Mouse (Mus musculus) megakaryocyte, embryonic 14.5 days (primary cell): ENCODE results near the gene Gm20388. TPM values are rescaled to one million over a fixed set of nuclear protein-coding genes. Genes with fewer than 3 reads are reported as not detected.
"Not testable (repeated sequence)": the region's sequence is repeated elsewhere in the genome, so short reads cannot be mapped to it uniquely, and the experiment has no call there.

ENCODE experiments used
- H3K27me3 ChIP-seq: replicated peaks from 2 replicates; pipeline ENCODE3; 2012; ENCODE audit warnings: inconsistent platforms
- H3K36me3 ChIP-seq: replicated peaks from 2 replicates; pipeline ENCODE3; 2012; ENCODE audit warnings: low read length, inconsistent platforms, mixed read lengths
- H3K4me1 ChIP-seq: 2 replicates; pipeline ENCODE4 v1.6.1; 2012; ENCODE audit warnings: inconsistent platforms
- H3K4me3 ChIP-seq: replicated peaks from 2 replicates; pipeline ENCODE3; 2012; ENCODE audit warnings: moderate library complexity, mild to moderate bottlenecking, inconsistent platforms
- H3K9me3 ChIP-seq: 2 replicates; pipeline ENCODE4 v1.6.1; 2012; ENCODE audit warnings: inconsistent platforms
- FLI1 ChIP-seq: IDR thresholded peaks from 2 replicates; pipeline ENCODE4 v1.6.1; 2012; ENCODE audit warnings: low read length, inconsistent platforms, mixed read lengths
- GATA1 ChIP-seq: IDR thresholded peaks from 3 replicates; pipeline ENCODE4 v1.6.1; 2012; ENCODE audit warnings: mixed read lengths, low read length, inconsistent platforms, borderline replicate concordance
- polyA plus RNA-seq: library from polyadenylated mRNA; stranded (reverse); fragments of >175 nt; gene quantifications from 2 replicates; pipeline ENCODE4 v1.2.3, GENCODE M21; 2012; ENCODE audit warnings: low replicate concordance; ENCODE audit not compliant: insufficient read depth

Gene Gm20388
- polyA plus RNA-seq, 1 experiment: 111 TPM

DNA sequence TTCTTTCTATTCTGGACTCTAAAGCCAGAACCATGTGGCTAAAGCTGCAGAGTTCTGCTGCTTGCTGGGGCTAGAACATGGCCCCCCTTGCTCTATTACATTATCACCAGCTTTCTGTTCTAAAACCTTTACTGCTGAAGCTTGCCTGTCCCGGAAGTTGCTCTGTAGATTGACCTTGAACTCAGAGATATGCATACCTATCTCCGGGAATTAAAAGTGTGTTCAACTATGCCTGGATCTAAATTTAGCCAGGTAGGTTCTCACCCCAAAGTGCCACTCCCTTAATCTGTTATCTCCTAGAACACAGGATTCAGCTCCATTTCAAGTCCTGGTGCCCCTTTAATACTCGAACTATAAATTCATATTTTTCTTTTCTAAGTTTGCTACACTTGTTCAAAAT is 4100.9 kb downstream of the Gm20388 start:
- peaks cover 42% of the 10 kb centered on the region for H3K4me1 ChIP-seq

DNA sequence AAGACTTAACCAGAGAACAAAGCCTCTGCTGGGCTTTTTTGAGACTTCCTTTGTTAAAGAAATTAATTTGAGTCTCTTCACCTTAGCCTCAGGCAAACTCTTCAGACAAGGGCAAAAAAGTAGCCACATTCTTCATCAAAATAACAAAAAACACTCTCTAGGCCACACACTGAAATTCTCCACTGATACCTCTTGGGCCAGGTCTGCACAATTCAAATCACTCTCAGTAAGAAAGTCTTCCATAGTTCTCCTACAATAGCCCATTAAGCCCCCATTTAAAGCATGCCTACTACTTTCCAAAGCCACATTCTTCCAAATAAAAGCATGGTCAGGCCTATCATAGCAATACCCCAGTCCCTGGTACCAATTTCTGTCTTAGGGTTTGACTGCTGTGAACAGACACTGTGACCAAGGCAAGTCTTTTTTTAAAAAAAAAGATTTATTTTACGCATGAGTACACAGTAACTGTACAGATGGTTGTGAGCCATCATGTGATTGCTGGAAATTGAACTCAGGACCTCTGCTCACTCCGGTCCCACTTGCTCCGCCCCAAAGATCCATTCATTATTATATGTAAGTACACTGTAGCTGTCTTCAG is 4101.4 kb downstream of the Gm20388 start:
- H3K4me1 ChIP-seq: peaks cover 47% of the 10 kb centered on the region
- no peak for TF ChIP-seq FLI1
- TF ChIP-seq GATA1: no peak
- peaks cover 44% of the 10 kb centered on the region for H3K36me3 ChIP-seq
- H3K27me3 ChIP-seq: no peaks in the 10 kb centered on the region
- no peaks in the 10 kb centered on the region for H3K9me3 ChIP-seq
- no peak overlapping the region for H3K4me3 ChIP-seq

More for the DNA sequence above, 4100.9 kb downstream of the Gm20388 start:
- Histone ChIP-seq H3K27me3 (no peaks in the 10 kb centered on the region), H3K4me3 (no peak overlapping the region), H3K9me3 (no peaks in the 10 kb centered on the region), H3K36me3 (peaks cover 49% of the 10 kb centered on the region)
- TF ChIP-seq GATA1 (no peak), FLI1 (no peak)

DNA sequence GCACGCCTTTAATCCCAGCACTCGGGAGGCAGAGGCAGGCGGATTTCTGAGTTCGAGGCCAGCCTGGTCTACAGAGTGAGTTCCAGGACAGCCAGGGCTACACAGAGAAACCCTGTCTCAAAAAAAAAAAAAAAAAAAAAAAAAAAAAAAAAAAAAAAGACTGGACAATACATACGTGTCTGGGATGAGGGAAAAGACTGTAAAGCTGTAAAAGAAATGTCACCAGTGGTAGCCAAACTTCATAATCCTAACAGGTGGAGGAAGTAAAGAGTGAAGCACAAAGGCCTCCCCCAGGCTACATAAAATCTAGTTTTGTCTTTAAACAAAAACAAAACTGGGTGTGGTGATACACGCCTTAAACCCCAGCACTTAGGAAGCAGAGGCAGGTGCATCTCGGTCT is 4103.7 kb downstream of the Gm20388 start:
- Histone ChIP-seq H3K4me1 (peaks cover 65% of the 10 kb centered on the region), H3K36me3 (peaks cover 22% of the 10 kb centered on the region)
- not testable (repeated sequence) for H3K9me3 ChIP-seq, H3K27me3 ChIP-seq, H3K4me3 ChIP-seq

GRCm38 (mm10) chr8:124014751-124015150 is 4104.1 kb downstream of the Gm20388 start:
- Histone ChIP-seq H3K36me3 (peaks cover 18% of the 10 kb centered on the region), H3K4me1 (peaks cover 66% of the 10 kb centered on the region)

GRCm38 (mm10) chr8:124019782-124020181 is 4109.1 kb downstream of the Gm20388 start:
- Histone ChIP-seq H3K9me3 (no peaks in the 10 kb centered on the region), H3K27me3 (no peaks in the 10 kb centered on the region), H3K4me3 (peak overlapping the region; percentile 92)

More at GRCm38 (mm10) chr8:124014751-124015150, 4104.1 kb downstream of the Gm20388 start:
- Histone ChIP-seq H3K4me3 (no peak overlapping the region), H3K27me3 (no peaks in the 10 kb centered on the region), H3K9me3 (no peaks in the 10 kb centered on the region)
- TF ChIP-seq FLI1 (no peak), GATA1 (no peak)

GRCm38 (mm10) chr8:124020439-124021236 is 4110.0 kb downstream of the Gm20388 start:
- peaks cover 24% of the 10 kb centered on the region for H3K36me3 ChIP-seq
- peak overlapping the region; percentile 92 for H3K4me3 ChIP-seq
- TF ChIP-seq FLI1 (no peak), GATA1 (no peak)
- H3K4me1 ChIP-seq: peaks cover 74% of the 10 kb centered on the region
- no peaks in the 10 kb centered on the region for H3K9me3 ChIP-seq
- H3K27me3 ChIP-seq: no peaks in the 10 kb centered on the region

More at GRCm38 (mm10) chr8:124019782-124020181, 4109.1 kb downstream of the Gm20388 start:
- peaks cover 83% of the 10 kb centered on the region for H3K4me1 ChIP-seq
- no peak for TF ChIP-seq FLI1
- no peak for TF ChIP-seq GATA1
- peaks cover 17% of the 10 kb centered on the region for H3K36me3 ChIP-seq

- TF ChIP-seq GATA1: no peak
- no peak for TF ChIP-seq FLI1
- Histone ChIP-seq H3K36me3 (peaks cover 29% of the 10 kb centered on the region), H3K4me1 (peaks cover 65% of the 10 kb centered on the region), H3K4me3 (peak within 1 kb of the TSS; percentile 92), H3K9me3 (no peaks in the 10 kb centered on the region), H3K27me3 (no peaks in the 10 kb centered on the region)
Observed at GRCm38 (mm10) chr8:124021237-124022227, 4110.9 kb downstream of the Gm20388 start, which contains the start of the genes Taf5l and Urb2. TSS of gene Taf5l (minus strand) at chr8:124021397. TSS of gene Urb2 (plus strand) at chr8:124021508.

DNA sequence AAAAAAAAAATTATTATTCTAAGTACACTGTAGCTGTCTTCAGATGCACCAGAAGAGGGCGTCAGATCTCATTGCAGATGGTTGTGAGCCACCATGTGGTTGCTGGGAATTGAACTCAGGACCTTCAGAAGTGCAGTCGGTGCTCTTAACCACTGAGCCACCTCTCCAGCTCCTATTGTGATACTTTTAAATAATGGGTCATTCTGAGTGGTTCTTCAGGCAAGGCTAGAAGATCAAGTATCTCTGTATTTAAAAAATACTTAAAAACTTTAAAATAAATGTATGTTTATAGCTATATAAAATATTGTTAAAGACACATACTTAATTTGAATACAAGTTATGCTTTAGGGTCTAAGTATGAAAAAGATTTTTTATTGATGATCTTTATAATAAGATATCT is 4115.6 kb downstream of the Gm20388 start:
- Histone ChIP-seq H3K4me1 (peaks cover 33% of the 10 kb centered on the region), H3K36me3 (peaks cover 75% of the 10 kb centered on the region)
- H3K4me3 ChIP-seq, H3K9me3 ChIP-seq, H3K27me3 ChIP-seq: not testable (repeated sequence)

GRCm38 (mm10) chr8:124027831-124028230 is 4117.2 kb downstream of the Gm20388 start:
- H3K4me1 ChIP-seq: peaks cover 25% of the 10 kb centered on the region
- no peak overlapping the region for H3K4me3 ChIP-seq
- TF ChIP-seq GATA1 (no peak), FLI1 (no peak)
- H3K27me3 ChIP-seq: no peaks in the 10 kb centered on the region
- no peaks in the 10 kb centered on the region for H3K9me3 ChIP-seq
- peaks cover 86% of the 10 kb centered on the region for H3K36me3 ChIP-seq

DNA sequence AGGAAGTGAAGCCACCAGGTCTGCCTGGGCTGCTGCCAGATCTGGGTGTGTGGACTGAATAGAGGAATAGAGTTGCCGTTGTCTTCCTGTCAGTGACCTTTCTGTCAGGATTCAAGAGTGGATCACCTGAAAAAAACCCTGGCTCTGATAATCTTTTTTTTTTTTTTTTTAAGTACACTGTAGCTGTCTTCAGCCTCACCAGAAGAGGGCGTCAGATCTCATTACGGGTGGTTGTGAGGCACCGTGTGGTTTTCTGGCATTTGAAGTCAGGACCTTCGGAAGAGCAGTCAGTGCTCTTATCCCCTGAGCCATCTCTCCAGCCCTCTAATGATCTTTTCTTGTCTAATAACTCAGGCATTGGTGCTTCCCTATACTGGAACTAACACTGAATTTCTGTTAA is 4122.8 kb downstream of the Gm20388 start:
- H3K4me3 ChIP-seq: no peak overlapping the region
- H3K9me3 ChIP-seq: no peaks in the 10 kb centered on the region
- TF ChIP-seq FLI1 (no peak), GATA1 (no peak)
- H3K27me3 ChIP-seq: no peaks in the 10 kb centered on the region
- peaks cover 14% of the 10 kb centered on the region for H3K4me1 ChIP-seq
- H3K36me3 ChIP-seq: peaks cover 94% of the 10 kb centered on the region
